Mouse (Mus musculus) heart, embryonic 10.5 days (tissue): ENCODE data around the gene Tmem175. TPM values are rescaled to one million over a fixed set of nuclear protein-coding genes. Genes with fewer than 3 reads are reported as not detected.

ENCODE experiments used
- DNase-seq: peaks from one replicate; pipeline ENCODE4 v3.0.0-alpha.2; 2017; ENCODE audit warnings: low spot score
- H3K27ac ChIP-seq: fragments of 300-500 bp; sonication (generic); 2 replicates; pipeline ENCODE4 v1.5.1; 2016; ENCODE audit warnings: mild to moderate bottlenecking
- H3K27me3 ChIP-seq: fragments of 300-500 bp; sonication (generic); 2 replicates; pipeline ENCODE4 v1.6.1; 2016; ENCODE audit warnings: mild to moderate bottlenecking; ENCODE audit not compliant: poor library complexity, insufficient read depth, severe bottlenecking
- H3K36me3 ChIP-seq: fragments of 300-500 bp; sonication (generic); 2 replicates; pipeline ENCODE4 v1.6.1; 2016; ENCODE audit warnings: mild to moderate bottlenecking, moderate library complexity
- H3K4me1 ChIP-seq: fragments of 300-500 bp; sonication (generic); 2 replicates; pipeline ENCODE4 v1.6.1; 2016; ENCODE audit warnings: mild to moderate bottlenecking
- H3K4me3 ChIP-seq: fragments of 300-500 bp; sonication (generic); 2 replicates; pipeline ENCODE4 v1.5.1; 2016; ENCODE audit warnings: mild to moderate bottlenecking, moderate library complexity
- H3K9me3 ChIP-seq: fragments of 300-500 bp; sonication (generic); 2 replicates; pipeline ENCODE4 v1.6.1; 2016; ENCODE audit warnings: mild to moderate bottlenecking, moderate library complexity
- WGBS: fragments of 180-500 bp; shearing (Covaris S2); methylation state at CpG from one replicate; pipeline ENCODE4 v1.1.7; 2016; 5-methylcytosine and 5-hydroxymethylcytosine counted together
- polyA plus RNA-seq: library from polyadenylated mRNA; unstranded; fragments of >200 nt; fragmentation: Nextera tagmentation; extraction: Ambion mirVana; gene quantifications from 2 replicates; pipeline ENCODE4 v1.2.1, GENCODE M21; 2016

Gene Tmem175
- polyA plus RNA-seq, 1 experiment from 2014 or later, result 20.3 TPM

GRCm38 (mm10) chr5:108674624-108675023 lies 45.1 kb downstream of the Tmem175 start:
- no peak overlapping the region for H3K27ac ChIP-seq
- H3K4me3 ChIP-seq, result no peak overlapping the region
- H3K9me3 ChIP-seq, result no peaks in the 10 kb centered on the region
- DNase-seq, result no peak
- H3K36me3 ChIP-seq, result peaks cover 28% of the 10 kb centered on the region
- peaks cover 32% of the 10 kb centered on the region for H3K4me1 ChIP-seq
- H3K27me3 ChIP-seq, result no peaks in the 10 kb centered on the region
- WGBS, result 77% methylated on average over 2 of the region's 2 CpGs

- Histone ChIP-seq H3K27me3 (no peaks in the 10 kb centered on the region), H3K27ac (peak within 1 kb of the TSS; percentile 88; the same call in 1 of the 2 replicates), H3K36me3 (peaks cover 28% of the 10 kb centered on the region), H3K4me3 (no peak within 1 kb of the TSS), H3K9me3 (no peaks in the 10 kb centered on the region), H3K4me1 (peaks cover 25% of the 10 kb centered on the region)
- WGBS, result 78% methylated on average over 9 of the region's 9 CpGs
- no peak for DNase-seq
Observed at GRCm38 (mm10) chr5:108675251-108675816, 45.8 kb downstream of the Tmem175 start, which contains the start of gene Slc26a1. Gene Slc26a1 (minus strand): TSS chr5:108675569.

GRCm38 (mm10) chr5:108676772-108677498 lies 47.4 kb downstream of the Tmem175 start:
- DNase-seq, result no peak
- WGBS, result 10% methylated on average over 5 of the region's 5 CpGs
- H3K4me3 ChIP-seq, result peak overlapping the region; percentile 58
- H3K27ac ChIP-seq, result peak overlapping the region; percentile 88; the same call in 1 of the 2 replicates
- H3K27me3 ChIP-seq, result no peaks in the 10 kb centered on the region
- peaks cover 21% of the 10 kb centered on the region for H3K36me3 ChIP-seq
- peaks cover 17% of the 10 kb centered on the region for H3K4me1 ChIP-seq
- no peaks in the 10 kb centered on the region for H3K9me3 ChIP-seq

- DNase-seq, result peak; percentile 94
- peak overlapping the region; percentile 58 for H3K4me3 ChIP-seq
- no peaks in the 10 kb centered on the region for H3K9me3 ChIP-seq
- H3K27me3 ChIP-seq, result no peaks in the 10 kb centered on the region
- H3K27ac ChIP-seq, result peak overlapping the region; percentile 88
- H3K36me3 ChIP-seq, result peaks cover 14% of the 10 kb centered on the region; the same call in 1 of the 2 replicates
- WGBS, result 3% methylated on average over 25 of the region's 25 CpGs
- H3K4me1 ChIP-seq, result peaks cover 17% of the 10 kb centered on the region
Observed at GRCm38 (mm10) chr5:108677605-108678295, 48.2 kb downstream of the Tmem175 start.

- no peak for DNase-seq
- Histone ChIP-seq H3K9me3 (no peaks in the 10 kb centered on the region), H3K4me1 (peaks cover 17% of the 10 kb centered on the region), H3K36me3 (peaks cover 8% of the 10 kb centered on the region; the same call in 1 of the 2 replicates), H3K27me3 (no peaks in the 10 kb centered on the region), H3K4me3 (no peak overlapping the region), H3K27ac (no peak overlapping the region)
- WGBS, result 77% methylated on average over 6 of the region's 6 CpGs
Observed at GRCm38 (mm10) chr5:108678296-108678854, 48.8 kb downstream of the Tmem175 start.

- no peaks in the 10 kb centered on the region for H3K9me3 ChIP-seq
- no peak for DNase-seq
- no peaks in the 10 kb centered on the region for H3K27me3 ChIP-seq
- no peak overlapping the region for H3K4me3 ChIP-seq
- H3K36me3 ChIP-seq, result 0 out of 2 replicates have a peak, but pooled peaks cover 5% of the 10 kb centered on the region
- peaks cover 17% of the 10 kb centered on the region for H3K4me1 ChIP-seq
- WGBS, result 63% methylated on average over 3 of the region's 3 CpGs
- H3K27ac ChIP-seq, result no peak overlapping the region
Observed at GRCm38 (mm10) chr5:108679909-108680308, 50.3 kb downstream of the Tmem175 start.

- H3K4me1 ChIP-seq, result peaks cover 17% of the 10 kb centered on the region
- H3K36me3 ChIP-seq, result 0 out of 2 replicates have a peak, but pooled peaks cover 6% of the 10 kb centered on the region
- H3K4me3 ChIP-seq, result no peak overlapping the region
- no peaks in the 10 kb centered on the region for H3K9me3 ChIP-seq
- H3K27me3 ChIP-seq, result no peaks in the 10 kb centered on the region
- no peak overlapping the region for H3K27ac ChIP-seq
- 96% methylated on average over 6 of the region's 6 CpGs for WGBS
- no peak for DNase-seq
Observed at GRCm38 (mm10) chr5:108680871-108681270, 51.3 kb downstream of the Tmem175 start.

- H3K4me3 ChIP-seq, result no peak overlapping the region
- H3K4me1 ChIP-seq, result peaks cover 15% of the 10 kb centered on the region
- DNase-seq, result no peak
- H3K9me3 ChIP-seq, result no peaks in the 10 kb centered on the region
- WGBS, result 74% methylated on average over 5 of the region's 5 CpGs
- 0 out of 2 replicates have a peak, but pooled peaks cover 4% of the 10 kb centered on the region for H3K36me3 ChIP-seq
- no peak overlapping the region for H3K27ac ChIP-seq
- 0 out of 2 replicates have a peak, but pooled peaks cover 5% of the 10 kb centered on the region for H3K27me3 ChIP-seq
Observed at GRCm38 (mm10) chr5:108689091-108689490, 59.5 kb downstream of the Tmem175 start.

GRCm38 (mm10) chr5:108691152-108691551 lies 61.6 kb downstream of the Tmem175 start:
- Histone ChIP-seq H3K9me3 (no peaks in the 10 kb centered on the region), H3K4me1 (peaks cover 29% of the 10 kb centered on the region), H3K27me3 (peaks cover 5% of the 10 kb centered on the region; the same call in 1 of the 2 replicates), H3K27ac (no peak overlapping the region), H3K4me3 (no peak overlapping the region), H3K36me3 (0 out of 2 replicates have a peak, but pooled peaks cover under 1% of the 10 kb centered on the region)
- WGBS, result 64% methylated on average over 4 of the region's 4 CpGs
- DNase-seq, result no peak

GRCm38 (mm10) chr5:108692271-108692670 lies 62.7 kb downstream of the Tmem175 start, which contains the start of gene Fgfrl1:
Gene Fgfrl1 (plus strand): TSS chr5:108692382.
- whole genome bisulfite sequencing, result 6% methylated on average over 16 of the region's 18 CpGs
- Histone ChIP-seq H3K27me3 (peaks cover 5% of the 10 kb centered on the region; the same call in 1 of the 2 replicates), H3K9me3 (no peaks in the 10 kb centered on the region), H3K4me3 (peak within 1 kb of the TSS; percentile 96), H3K36me3 (no peaks in the 10 kb centered on the region), H3K4me1 (peaks cover 38% of the 10 kb centered on the region), H3K27ac (no peak within 1 kb of the TSS; the same call in 1 of the 2 replicates)
- DNase-seq, result peak; percentile 88

GRCm38 (mm10) chr5:108693872-108694288 lies 64.3 kb downstream of the Tmem175 start:
- under 1% methylated on average over 43 of the region's 43 CpGs for WGBS
- peaks cover 54% of the 10 kb centered on the region for H3K4me1 ChIP-seq
- peak overlapping the region; percentile 96 for H3K4me3 ChIP-seq
- peaks cover 4% of the 10 kb centered on the region; the same call in 1 of the 2 replicates for H3K36me3 ChIP-seq
- H3K27ac ChIP-seq, result peak overlapping the region; percentile 91
- DNase-seq, result peak; percentile 99
- H3K9me3 ChIP-seq, result no peaks in the 10 kb centered on the region
- H3K27me3 ChIP-seq, result peaks cover 5% of the 10 kb centered on the region; the same call in 1 of the 2 replicates
